Comparison of ENCODE assay signal across 13 mouse cellular contexts in the genomic region with DNA sequence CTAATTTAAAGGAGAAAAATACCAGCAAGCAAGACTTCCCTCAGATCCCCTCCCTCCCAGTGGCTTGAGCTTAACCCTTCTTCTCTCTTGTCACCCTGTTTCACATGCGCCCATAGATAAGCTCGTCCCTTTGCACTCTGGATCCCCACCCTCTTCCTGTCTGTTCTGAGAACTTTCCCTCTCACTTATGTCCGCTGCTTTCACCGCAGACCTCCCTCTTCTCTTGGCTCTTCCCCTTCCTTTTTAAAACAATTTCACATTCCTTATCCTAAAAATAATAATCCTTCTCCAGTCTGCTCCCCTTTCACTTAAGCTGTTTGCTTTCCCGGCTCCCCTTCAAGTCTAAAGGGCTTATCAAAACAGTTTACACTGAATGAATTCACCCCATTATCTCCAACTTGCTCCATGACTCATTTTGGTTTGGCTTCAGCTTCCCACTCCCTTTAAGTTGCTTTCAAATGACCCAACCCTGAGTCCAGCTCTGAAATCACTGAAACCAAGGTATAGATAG.
DNase-seq lines count a peak whose midpoint lies in the region; ATAC-seq and TF ChIP-seq lines count a peak whose summit lies in the region.
"Had no signal": no experiment of that assay in that cellular context is flagged by ENCODE, and none has a peak within 500 bp of the region (broad histone marks: within the 10 kb centered on the region; RNA-seq: fewer than 3 reads in every experiment).

No protein-coding gene starts in this region.

- no peak overlapping the region for H3K4me2 ChIP-seq in hindbrain, embryonic 12.5 days (replicated peaks)
- no peak overlapping the region for H3K4me2 ChIP-seq in hindbrain, postnatal 0 days (ENCODE audit: low read depth, low read length)
- no peak overlapping the region for H3K4me2 ChIP-seq in heart, embryonic 11.5 days
- H3K4me2 ChIP-seq in liver, embryonic 15.5 days, result peak overlapping the region; percentile 64
- H3K4me2 ChIP-seq: embryonic facial prominence, embryonic 15.5 days; limb, embryonic 12.5 days had no signal

- ATAC-seq in hindbrain, embryonic 12.5 days (ENCODE audit: low FRiP score), result no peak
- ATAC-seq in hindbrain, postnatal 0 days, result no peak
- peak; percentile 79 for ATAC-seq in G1E (ENCODE audit: extremely low read depth, insufficient number of reproducible peaks, low FRiP score, poor library complexity, severe bottlenecking)
- ATAC-seq in heart, embryonic 11.5 days (replicated peaks; ENCODE audit: insufficient number of reproducible peaks, low FRiP score, low TSS enrichment), result peak; percentile 90
- peak; percentile 86 for ATAC-seq in liver, embryonic 15.5 days (ENCODE audit: insufficient read depth)
- ATAC-seq: activated CD4-positive, CD25-positive, alpha-beta regulatory T cell, adult 4 months had no signal

- no peaks in the 10 kb centered on the region for H3K4me1 ChIP-seq in hindbrain, embryonic 12.5 days
- H3K4me1 ChIP-seq in hindbrain, postnatal 0 days (ENCODE audit: insufficient read depth, low read length), result no peaks in the 10 kb centered on the region
- peaks cover 35% of the 10 kb centered on the region for H3K4me1 ChIP-seq in G1E (ENCODE audit: insufficient read depth, low read depth, low read length)
- peaks cover 30% of the 10 kb centered on the region for H3K4me1 ChIP-seq in heart, embryonic 11.5 days (ENCODE audit: control insufficient read depth, insufficient read depth, low read length)
- peaks cover 38% of the 10 kb centered on the region for H3K4me1 ChIP-seq in liver, embryonic 15.5 days (replicated peaks)
- H3K4me1 ChIP-seq in forebrain, embryonic 10.5 days, result peaks cover 8% of the 10 kb centered on the region; the same call in 1 of the 2 replicates
- H3K4me1 ChIP-seq: embryonic facial prominence, embryonic 15.5 days had no signal

- 63% methylated on average over 5 of the region's 5 CpGs for WGBS in hindbrain, embryonic 12.5 days
- WGBS in hindbrain, postnatal 0 days, result 85% methylated on average over 5 of the region's 5 CpGs
- 7% methylated on average over 5 of the region's 5 CpGs for WGBS in heart, embryonic 11.5 days (ENCODE audit: insufficient replicate concordance)
- 9% methylated on average over 5 of the region's 5 CpGs for WGBS in liver, embryonic 15.5 days (ENCODE audit: insufficient replicate concordance)
- WGBS in forebrain, embryonic 10.5 days, result 71% methylated on average over 5 of the region's 5 CpGs

- no peaks in the 10 kb centered on the region for H3K27me3 ChIP-seq in hindbrain, embryonic 12.5 days
- no peaks in the 10 kb centered on the region for H3K27me3 ChIP-seq in hindbrain, postnatal 0 days (ENCODE audit: insufficient read depth, low read length)
- no peaks in the 10 kb centered on the region for H3K27me3 ChIP-seq in G1E (ENCODE audit: insufficient read depth, low read length)
- H3K27me3 ChIP-seq in heart, embryonic 11.5 days (ENCODE audit: control insufficient read depth, insufficient read depth, low read length), result no peaks in the 10 kb centered on the region
- H3K27me3 ChIP-seq in liver, embryonic 15.5 days, result no peaks in the 10 kb centered on the region
- H3K27me3 ChIP-seq in forebrain, embryonic 10.5 days (ENCODE audit: poor library complexity, severe bottlenecking), result no peaks in the 10 kb centered on the region
- H3K27me3 ChIP-seq: embryonic facial prominence, embryonic 15.5 days; limb, embryonic 12.5 days had no signal

- peak overlapping the region; percentile 41; the same call in 1 of the 2 replicates for H3K27ac ChIP-seq in hindbrain, embryonic 12.5 days
- no peak overlapping the region for H3K27ac ChIP-seq in hindbrain, postnatal 0 days
- H3K27ac ChIP-seq in heart, embryonic 11.5 days (ENCODE audit: low read depth, low read length), result peak overlapping the region; percentile 82
- H3K27ac ChIP-seq in liver, embryonic 15.5 days (replicated peaks), result peak overlapping the region; percentile 90
- no peak overlapping the region for H3K27ac ChIP-seq in forebrain, embryonic 10.5 days
- H3K27ac ChIP-seq: embryonic facial prominence, embryonic 15.5 days; limb, embryonic 12.5 days had no signal

- no peak for TF ChIP-seq CTCF in hindbrain, postnatal 0 days (IDR thresholded peaks at IDR 0.05; ENCODE audit: low read depth)
- no peak for TF ChIP-seq CTCF in G1E (IDR thresholded peaks at IDR 0.05; ENCODE audit: low read depth, low read length)

- H3K36me3 ChIP-seq in hindbrain, embryonic 12.5 days, result no peaks in the 10 kb centered on the region
- no peaks in the 10 kb centered on the region for H3K36me3 ChIP-seq in hindbrain, postnatal 0 days (ENCODE audit: insufficient read depth, low read length)
- H3K36me3 ChIP-seq in G1E (replicated peaks), result no peaks in the 10 kb centered on the region
- no peaks in the 10 kb centered on the region for H3K36me3 ChIP-seq in heart, embryonic 11.5 days (ENCODE audit: control insufficient read depth, insufficient read depth, low read length)
- no peaks in the 10 kb centered on the region for H3K36me3 ChIP-seq in liver, embryonic 15.5 days (replicated peaks)
- no peaks in the 10 kb centered on the region for H3K36me3 ChIP-seq in forebrain, embryonic 10.5 days (replicated peaks)
- H3K36me3 ChIP-seq: embryonic facial prominence, embryonic 15.5 days; limb, embryonic 12.5 days had no signal

- DNase-seq in hindbrain, postnatal 0 days (ENCODE audit: low spot score), result no peak
- DNase-seq in G1E (ENCODE audit: low spot score), result peak; percentile 27
- no peak for DNase-seq in spleen, adult 12 weeks (ENCODE audit: low spot score)
- no peak for DNase-seq in urinary bladder, postnatal 36 days (ENCODE audit: low spot score in 2 of 2)
- DNase-seq in forebrain, embryonic 10.5 days (ENCODE audit: extremely low spot score, low spot score), result no peak
- DNase-seq: kidney, adult 9 months; right cerebral cortex, adult 18-20 months had no signal

- H3K4me3 ChIP-seq in hindbrain, embryonic 12.5 days, result no peak overlapping the region
- no peak overlapping the region for H3K4me3 ChIP-seq in hindbrain, postnatal 0 days (ENCODE audit: low read length)
- H3K4me3 ChIP-seq in G1E (ENCODE audit: low read depth, low read length), result no peak overlapping the region; the same call in 1 of the 2 replicates
- H3K4me3 ChIP-seq in heart, embryonic 11.5 days (ENCODE audit: low read depth, low read length), result no peak overlapping the region
- H3K4me3 ChIP-seq in liver, embryonic 15.5 days (replicated peaks), result peak overlapping the region; percentile 27; the same call in 1 of the 2 replicates
- H3K4me3 ChIP-seq in forebrain, embryonic 10.5 days, result no peak overlapping the region
- H3K4me3 ChIP-seq: embryonic facial prominence, embryonic 15.5 days; limb, embryonic 12.5 days had no signal

- H3K9me3 ChIP-seq in hindbrain, embryonic 12.5 days (replicated peaks), result no peaks in the 10 kb centered on the region
- no peaks in the 10 kb centered on the region for H3K9me3 ChIP-seq in hindbrain, postnatal 0 days (ENCODE audit: low read length)
- no peaks in the 10 kb centered on the region for H3K9me3 ChIP-seq in G1E (replicated peaks)
- no peaks in the 10 kb centered on the region for H3K9me3 ChIP-seq in heart, embryonic 11.5 days (replicated peaks; ENCODE audit: control insufficient read depth, low read length)
- no peaks in the 10 kb centered on the region for H3K9me3 ChIP-seq in liver, embryonic 15.5 days (replicated peaks)
- no peaks in the 10 kb centered on the region for H3K9me3 ChIP-seq in forebrain, embryonic 10.5 days
- H3K9me3 ChIP-seq: embryonic facial prominence, embryonic 15.5 days; limb, embryonic 12.5 days had no signal

- H3K9ac ChIP-seq in hindbrain, embryonic 12.5 days, result no peak overlapping the region
- H3K9ac ChIP-seq in hindbrain, postnatal 0 days (replicated peaks; ENCODE audit: low read length), result no peak overlapping the region
- no peak overlapping the region for H3K9ac ChIP-seq in heart, embryonic 11.5 days (ENCODE audit: low read depth, low read length)
- no peak overlapping the region for H3K9ac ChIP-seq in liver, embryonic 15.5 days
- H3K9ac ChIP-seq: embryonic facial prominence, embryonic 15.5 days; limb, embryonic 12.5 days had no signal

Comparison
In these comparisons a context has a peak if more than half of its experiments do, and no peak if none do; other contexts are left out.
1. H3K27ac ChIP-seq: peak in hindbrain, embryonic 12.5 days (single experiment), heart, embryonic 11.5 days (single experiment) and liver, embryonic 15.5 days (single experiment); none in hindbrain, postnatal 0 days (single experiment) and forebrain, embryonic 10.5 days (single experiment).
2. ATAC-seq: peak in G1E (single experiment), heart, embryonic 11.5 days (single experiment) and liver, embryonic 15.5 days (single experiment); none in hindbrain, embryonic 12.5 days (single experiment) and hindbrain, postnatal 0 days (single experiment).